Mouse (Mus musculus) urinary bladder, adult 2 months (tissue): ENCODE measurements around the gene Mblac2. TPM values are rescaled to one million over a fixed set of nuclear protein-coding genes. Genes with fewer than 3 reads are reported as not detected.
"Not testable (repeated sequence)": the region's sequence is repeated elsewhere in the genome, so short reads cannot be mapped to it uniquely, and the experiment has no call there.

Experiments used
- DNase-seq: peaks from one replicate; pipeline ENCODE4 v3.0.0; 2022; ENCODE audit warnings: low spot score
- polyA plus RNA-seq: library from polyadenylated mRNA; depleted of rRNA; stranded (reverse); fragments of >200 nt; gene quantifications from 2 replicates; pipeline ENCODE4 v1.2.3, GENCODE M21; 2012; rRNA removed

Mblac2 gene
- polyA plus RNA-seq, result 5.3 TPM in 2 replicates

GRCm38 (mm10) chr13:81710775-81711545 lies at the start of gene Mblac2, which contains the start of gene Polr3g:
Mblac2 (plus strand) TSS chr13:81711341.
Polr3g (minus strand) TSS chr13:81711013.
- peak; percentile 93 for DNase-seq

- DNase-seq, result no peak
Observed at GRCm38 (mm10) chr13:81663566-81664330, 47.4 kb upstream of the Mblac2 start.

GRCm38 (mm10) chr13:81664331-81664698 lies 46.8 kb upstream of the Mblac2 start:
- DNase-seq, result no peak

- DNase-seq, result no peak
Observed at GRCm38 (mm10) chr13:81667713-81668112, 43.4 kb upstream of the Mblac2 start.

GRCm38 (mm10) chr13:81675333-81675732 lies 35.8 kb upstream of the Mblac2 start:
- DNase-seq, result no peak

GRCm38 (mm10) chr13:81683107-81683506 lies 28.0 kb upstream of the Mblac2 start:
- no peak for DNase-seq

- no peak for DNase-seq
Observed at GRCm38 (mm10) chr13:81684258-81684657, 26.9 kb upstream of the Mblac2 start.

GRCm38 (mm10) chr13:81684884-81685283 lies 26.3 kb upstream of the Mblac2 start:
- no peak for DNase-seq

GRCm38 (mm10) chr13:81689587-81689986 lies 21.6 kb upstream of the Mblac2 start:
- no peak for DNase-seq

- no peak for DNase-seq
Observed at GRCm38 (mm10) chr13:81690477-81690876, 20.7 kb upstream of the Mblac2 start.

- no peak for DNase-seq
Observed at GRCm38 (mm10) chr13:81691606-81692005, 19.5 kb upstream of the Mblac2 start.

- no peak for DNase-seq
Observed at GRCm38 (mm10) chr13:81694446-81694845, 16.7 kb upstream of the Mblac2 start.

GRCm38 (mm10) chr13:81703148-81703547 lies 8.0 kb upstream of the Mblac2 start:
- DNase-seq, result no peak

- DNase-seq, result no peak
Observed at GRCm38 (mm10) chr13:81703621-81704020, 7.5 kb upstream of the Mblac2 start.

GRCm38 (mm10) chr13:81706311-81706710 lies 4.8 kb upstream of the Mblac2 start:
- DNase-seq, result no peak

GRCm38 (mm10) chr13:81709805-81710204 lies 1.3 kb upstream of the Mblac2 start:
- no peak for DNase-seq

GRCm38 (mm10) chr13:81710266-81710665 lies 875 bp upstream of the Mblac2 start:
- DNase-seq, result no peak

- DNase-seq, result peak; percentile 33
Observed at GRCm38 (mm10) chr13:81711546-81712371, 618 bp downstream of the Mblac2 start.

GRCm38 (mm10) chr13:81713896-81714295 lies 2.8 kb downstream of the Mblac2 start:
- DNase-seq, result no peak

- not testable (repeated sequence) for DNase-seq
Observed at GRCm38 (mm10) chr13:81728141-81728540, 17.0 kb downstream of the Mblac2 start.

GRCm38 (mm10) chr13:81729102-81729501 lies 18.0 kb downstream of the Mblac2 start:
- DNase-seq, result no peak

- DNase-seq, result no peak
Observed at GRCm38 (mm10) chr13:81730362-81730761, 19.2 kb downstream of the Mblac2 start.
